Comparison of ENCODE assay signal across 26 mouse cellular contexts in genomic region chr2:142401359-142401758, GRCm38 (mm10).
DNase-seq lines count a peak whose midpoint lies in the region; ATAC-seq and TF ChIP-seq lines count a peak whose summit lies in the region.
"Had no signal": no experiment of that assay in that cellular context is flagged by ENCODE, and none has a peak within 500 bp of the region (broad histone marks: within the 10 kb centered on the region; RNA-seq: fewer than 3 reads in every experiment).

No protein-coding gene starts in this region.

- no peak for ATAC-seq in lung, embryonic 14.5 days (ENCODE audit: insufficient read depth)
- ATAC-seq: hindbrain, embryonic 16.5 days had no signal

- 91% methylated on average over 3 of the region's 3 CpGs for WGBS in kidney, adult 2 months
- WGBS in lung, embryonic 14.5 days: 78% methylated on average over 3 of the region's 3 CpGs

- DNase-seq in cerebellum, adult 9-10 months: peak; percentile 30
- DNase-seq in cerebellum, adult 8-10 months: no peak
- DNase-seq in kidney, postnatal 10 days: peak; percentile 7
- no peak for DNase-seq in kidney, adult 2 months
- peak; percentile 35 for DNase-seq in lung, embryonic 14.5 days
- no peak for DNase-seq in lung, postnatal 4 days
- no peak for DNase-seq in thymus, postnatal 14 days
- DNase-seq: adrenal gland, postnatal 14 days; gastrocnemius, postnatal 14 days; kidney, adult 18-20 months; kidney, postnatal 4 days; layer of hippocampus, adult 9-11 months; liver; lung, adult 2 months; right cerebral cortex, postnatal 25 days had no signal

- no peaks in the 10 kb centered on the region for H3K4me1 ChIP-seq in kidney, adult 2 months (ENCODE audit: control insufficient read depth, insufficient read depth, low read length)
- H3K4me1 ChIP-seq in lung, embryonic 14.5 days (ENCODE audit: insufficient read depth): no peaks in the 10 kb centered on the region
- H3K4me1 ChIP-seq: neural tube, embryonic 13.5 days; stomach, embryonic 15.5 days had no signal

- no peaks in the 10 kb centered on the region for H3K36me3 ChIP-seq in kidney, adult 2 months (ENCODE audit: control insufficient read depth, insufficient read depth, low read length)
- H3K36me3 ChIP-seq in lung, embryonic 14.5 days (ENCODE audit: insufficient read depth): no peaks in the 10 kb centered on the region
- H3K36me3 ChIP-seq: embryonic facial prominence, embryonic 10.5 days; embryonic facial prominence, embryonic 15.5 days; forebrain, embryonic 12.5 days; heart, embryonic 10.5 days; heart, embryonic 15.5 days; neural tube, embryonic 13.5 days; stomach, embryonic 15.5 days had no signal

- TF ChIP-seq CTCF in kidney, adult 2 months (conservative IDR thresholded peaks at IDR 0.05; ENCODE audit: insufficient read depth, insufficient read length, low read depth, low read length): no peak
- TF ChIP-seq CTCF in lung, embryonic 14.5 days (IDR thresholded peaks at IDR 0.05; ENCODE audit: low read depth): no peak

- H3K9ac ChIP-seq in lung, embryonic 14.5 days: no peak overlapping the region
- H3K9ac ChIP-seq: embryonic facial prominence, embryonic 15.5 days; forebrain, embryonic 12.5 days; heart, embryonic 15.5 days; liver, embryonic 14.5 days; neural tube, embryonic 13.5 days; stomach, embryonic 15.5 days had no signal

- H3K4me2 ChIP-seq in lung, embryonic 14.5 days: no peak overlapping the region
- H3K4me2 ChIP-seq: embryonic facial prominence, embryonic 15.5 days; forebrain, embryonic 12.5 days; heart, embryonic 15.5 days; midbrain, embryonic 11.5 days; neural tube, embryonic 13.5 days; stomach, embryonic 15.5 days had no signal

- no peak overlapping the region for H3K27ac ChIP-seq in kidney, adult 2 months (ENCODE audit: insufficient read depth, low read depth, low read length)
- no peak overlapping the region for H3K27ac ChIP-seq in lung, embryonic 14.5 days (ENCODE audit: low read depth)
- H3K27ac ChIP-seq: embryonic facial prominence, embryonic 10.5 days; embryonic facial prominence, embryonic 15.5 days; forebrain, embryonic 12.5 days; heart, embryonic 10.5 days; heart, embryonic 15.5 days; liver, embryonic 14.5 days; neural tube, embryonic 13.5 days; stomach, embryonic 15.5 days had no signal

- H3K27me3 ChIP-seq in kidney, adult 2 months (replicated peaks; ENCODE audit: control insufficient read depth, insufficient read depth, low read length): no peaks in the 10 kb centered on the region
- no peaks in the 10 kb centered on the region for H3K27me3 ChIP-seq in lung, embryonic 14.5 days (ENCODE audit: insufficient read depth, low read length)
- H3K27me3 ChIP-seq: CH12.LX; embryonic facial prominence, embryonic 15.5 days; forebrain, embryonic 12.5 days; heart, embryonic 15.5 days; neural tube, embryonic 13.5 days; stomach, embryonic 15.5 days had no signal

- TF ChIP-seq POLR2A in kidney, adult 2 months (IDR thresholded peaks at IDR 0.05; ENCODE audit: low read depth, low read length): no peak

- H3K9me3 ChIP-seq in lung, embryonic 14.5 days (ENCODE audit: low read depth, low read length): no peaks in the 10 kb centered on the region
- H3K9me3 ChIP-seq: embryonic facial prominence, embryonic 10.5 days; embryonic facial prominence, embryonic 15.5 days; forebrain, embryonic 12.5 days; heart, embryonic 10.5 days; heart, embryonic 15.5 days; neural tube, embryonic 13.5 days; stomach, embryonic 15.5 days had no signal

- H3K4me3 ChIP-seq in kidney, adult 2 months (ENCODE audit: insufficient read depth, low read depth, low read length): no peak overlapping the region
- H3K4me3 ChIP-seq in lung, embryonic 14.5 days (ENCODE audit: low read depth, low read length): no peak overlapping the region
- H3K4me3 ChIP-seq: embryonic facial prominence, embryonic 10.5 days; embryonic facial prominence, embryonic 15.5 days; forebrain, embryonic 12.5 days; heart, embryonic 10.5 days; heart, embryonic 15.5 days; neural tube, embryonic 13.5 days; stomach, embryonic 15.5 days had no signal

Comparison
In these comparisons a context has a peak if more than half of its experiments do, and no peak if none do; other contexts are left out.
1. DNase-seq: peak in cerebellum, adult 9-10 months (single experiment), kidney, postnatal 10 days (single experiment) and lung, embryonic 14.5 days (single experiment); none in cerebellum, adult 8-10 months (single experiment), kidney, adult 2 months (single experiment), lung, postnatal 4 days (0 of 2) and thymus, postnatal 14 days (single experiment).